Comparison of ENCODE assay signal across 8 mouse cellular contexts in the genomic region with DNA sequence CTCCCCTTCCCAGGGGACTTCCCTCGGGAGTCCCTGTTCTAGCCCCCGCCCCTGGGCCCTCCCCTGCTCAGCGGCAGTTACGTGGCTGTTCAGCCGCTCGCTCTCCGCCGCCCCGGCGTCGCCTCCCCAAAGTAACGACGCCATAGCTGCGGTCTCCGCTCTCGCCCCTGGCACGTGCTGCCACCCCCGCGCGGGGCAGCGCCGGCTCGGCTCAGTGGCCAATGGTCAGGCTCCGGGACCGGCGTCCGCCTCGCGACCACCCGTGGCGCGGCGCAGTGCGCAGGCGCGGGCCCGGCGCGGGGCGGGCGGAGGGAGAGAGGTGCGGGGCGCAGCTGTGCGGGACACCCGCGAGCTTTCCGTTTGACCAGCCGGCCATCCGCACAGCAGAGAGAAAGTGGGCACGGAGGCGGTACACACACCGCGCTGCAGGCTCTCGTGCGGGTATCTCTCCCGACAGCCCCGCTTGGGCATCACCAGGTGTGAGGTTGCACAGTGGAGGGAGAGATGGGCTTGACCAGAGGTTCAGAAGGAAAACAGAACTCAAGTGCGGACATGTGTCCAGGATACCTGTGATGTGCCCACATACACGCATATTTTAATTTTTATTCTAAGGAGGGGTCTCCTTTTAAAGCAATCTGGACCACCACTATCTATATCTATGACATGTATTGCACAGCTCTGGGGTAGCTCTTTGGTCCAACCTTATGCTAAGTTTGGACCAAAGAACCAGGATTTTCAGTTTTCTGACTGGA. TPM values are rescaled to one million over a fixed set of nuclear protein-coding genes. Genes with fewer than 3 reads are reported as not detected.
DNase-seq lines count a peak whose midpoint lies in the region; ATAC-seq and TF ChIP-seq lines count a peak whose summit lies in the region.

Gene Ddx25, minus strand, starts transcription at position 272 of the 752 bp plus-strand sequence.
Gene Pus3, plus strand, starts transcription at position 339 of the 752 bp plus-strand sequence.

- no peaks in the 10 kb centered on the region for H3K9me3 ChIP-seq in liver, embryonic 16.5 days (replicated peaks; ENCODE audit: control insufficient read depth, low read length)

- peaks cover 7% of the 10 kb centered on the region for H3K4me1 ChIP-seq in spleen, adult 2 months (ENCODE audit: control insufficient read depth, insufficient read depth, insufficient read length)
- no peaks in the 10 kb centered on the region for H3K4me1 ChIP-seq in cerebellum, adult 2 months (ENCODE audit: control insufficient read depth, insufficient read depth, low read length)
- peaks cover 12% of the 10 kb centered on the region for H3K4me1 ChIP-seq in liver, embryonic 16.5 days (ENCODE audit: control insufficient read depth, low read depth, low read length)

- H3K27me3 ChIP-seq in spleen, adult 2 months (ENCODE audit: control insufficient read depth, insufficient read depth, low read length) = peaks cover 8% of the 10 kb centered on the region
- no peaks in the 10 kb centered on the region for H3K27me3 ChIP-seq in cerebellum, adult 2 months (ENCODE audit: control insufficient read depth, insufficient read depth, low read length)
- peaks cover 31% of the 10 kb centered on the region for H3K27me3 ChIP-seq in liver, embryonic 16.5 days (ENCODE audit: control insufficient read depth, insufficient read depth, low read depth, low read length)

- no peak for TF ChIP-seq CTCF in spleen, adult 2 months (IDR thresholded peaks at IDR 0.05; ENCODE audit: extremely low read depth, insufficient read depth, insufficient read length, insufficient replicate concordance)
- no peak for TF ChIP-seq CTCF in cerebellum, adult 2 months (IDR thresholded peaks at IDR 0.05; ENCODE audit: borderline replicate concordance, insufficient read depth, low read depth, low read length)

- peak within 1 kb of the TSS; percentile 51 for H3K27ac ChIP-seq in spleen, adult 2 months (ENCODE audit: insufficient read depth, low read length)
- peak within 1 kb of the TSS; percentile 23 for H3K27ac ChIP-seq in cerebellum, adult 2 months (ENCODE audit: insufficient read depth, low read length)
- no peak within 1 kb of the TSS for H3K27ac ChIP-seq in liver, embryonic 16.5 days (ENCODE audit: low read length)

- ATAC-seq in liver, embryonic 16.5 days (ENCODE audit: low read depth) = 0 out of 2 replicates have a peak, but pooled peaks have one; percentile 17

- peak within 1 kb of the TSS; percentile 79 for H3K4me2 ChIP-seq in liver, embryonic 16.5 days (ENCODE audit: low read depth, low read length)

- H3K9ac ChIP-seq in liver, embryonic 16.5 days (ENCODE audit: low read depth, low read length) = peak within 1 kb of the TSS; percentile 66

- H3K4me3 ChIP-seq in spleen, adult 2 months (ENCODE audit: extremely low read depth, insufficient read depth, insufficient read length) = peak within 1 kb of the TSS; percentile 67
- peak within 1 kb of the TSS; percentile 90 for H3K4me3 ChIP-seq in cerebellum, adult 2 months (replicated peaks; ENCODE audit: insufficient read depth, low read depth, low read length)
- H3K4me3 ChIP-seq in liver, embryonic 16.5 days (ENCODE audit: low read depth, low read length) = peak within 1 kb of the TSS; percentile 71

- peak in 1 of 2 experiments; percentile 15 for DNase-seq in spleen, adult 2 months (ENCODE audit: low read depth in 1 of 2, low spot score in 2 of 2)
- no peak for DNase-seq in spleen, adult 12 weeks (ENCODE audit: low spot score)
- peak; percentile 89 to 92 for DNase-seq in cerebellum, adult 2 months
- peak; percentile 36 for DNase-seq in forelimb bud, embryonic 11.5 days (ENCODE audit: low read depth, low spot score)
- peak; percentile 53 to 69 for DNase-seq in kidney, postnatal 4 days
- DNase-seq in right cerebral cortex, postnatal 36 days (ENCODE audit: low spot score in 2 of 2) = peak; percentile 60 to 71
- no peak for DNase-seq in urinary bladder, postnatal 36 days (ENCODE audit: low spot score in 2 of 2)

- no peak for TF ChIP-seq POLR2A in spleen, adult 2 months (IDR thresholded peaks at IDR 0.05; ENCODE audit: low read depth, low read length)
- TF ChIP-seq POLR2A in cerebellum, adult 2 months (IDR thresholded peaks at IDR 0.05; ENCODE audit: borderline replicate concordance, insufficient read depth, low read length) = peak; percentile 62; the same call in 1 of the 2 replicates

- peaks cover 6% of the 10 kb centered on the region for H3K36me3 ChIP-seq in spleen, adult 2 months (ENCODE audit: control insufficient read depth, insufficient read depth, low read length)
- peaks cover 11% of the 10 kb centered on the region for H3K36me3 ChIP-seq in liver, embryonic 16.5 days (ENCODE audit: control insufficient read depth, insufficient read depth)

- under 1% methylated on average over 53 of the region's 59 CpGs for WGBS in spleen, adult 2 months
- 1% methylated on average over 59 of the region's 59 CpGs for WGBS in cerebellum, adult 2 months
- 2% methylated on average over 57 of the region's 59 CpGs for WGBS in liver, embryonic 16.5 days (ENCODE audit: insufficient replicate concordance)

RNA-seq across cellular contexts. Expression of gene Ddx25, which starts in this region (rescaled TPM):
- 0.12 and 0.14 TPM in 2 replicates for polyA plus RNA-seq in spleen, adult 2 months (2012; rRNA removed)
- 19.2 TPM in 2 replicates for polyA plus RNA-seq in cerebellum, adult 2 months (2012; rRNA removed)
- 0.14 and 0.18 TPM in 2 replicates for polyA plus RNA-seq in liver, embryonic 16.5 days (2015; fragmentation: Nextera tagmentation; extraction: Ambion mirVana)

RNA-seq across cellular contexts. Expression of gene Pus3, which starts in this region (rescaled TPM):
- polyA plus RNA-seq in spleen, adult 2 months (2012; rRNA removed) = 1.1 and 1.6 TPM in 2 replicates
- 13.1 and 13.7 TPM in 2 replicates for polyA plus RNA-seq in cerebellum, adult 2 months (2012; rRNA removed)
- polyA plus RNA-seq in liver, embryonic 16.5 days (2015; fragmentation: Nextera tagmentation; extraction: Ambion mirVana) = 5.2 and 5.8 TPM in 2 replicates

Comparison
In these comparisons a context has a peak if more than half of its experiments do, and no peak if none do; other contexts are left out.
1. RNA of gene Ddx25 (polyA plus RNA-seq): 19.2 TPM in cerebellum, adult 2 months; 0.14 to 0.18 TPM in liver, embryonic 16.5 days and 0.12 to 0.14 TPM in spleen, adult 2 months; every median in the first group is over 10 times any median in the second.
2. DNase-seq: peak in cerebellum, adult 2 months (2 of 2), forelimb bud, embryonic 11.5 days (single experiment), kidney, postnatal 4 days (2 of 2) and right cerebral cortex, postnatal 36 days (2 of 2); none in spleen, adult 12 weeks (single experiment) and urinary bladder, postnatal 36 days (0 of 2).
3. Peak in every context shown above with its lines, with median percentiles within 50 percentile points of each other: H3K4me3 ChIP-seq.